Comparison of ENCODE assay signal across 23 mouse cellular contexts in genomic region chr7:129278801-129279200, GRCm38 (mm10). TPM values are rescaled to one million over a fixed set of nuclear protein-coding genes. Genes with fewer than 3 reads are reported as not detected.
DNase-seq lines count a peak whose midpoint lies in the region; ATAC-seq lines count a peak whose summit lies in the region.
"Had no signal": no experiment of that assay in that cellular context is flagged by ENCODE, and none has a peak within 500 bp of the region (broad histone marks: within the 10 kb centered on the region; RNA-seq: fewer than 3 reads in every experiment).

No protein-coding gene starts in this region.

- H3K27ac ChIP-seq in heart, embryonic 10.5 days = no peak overlapping the region
- H3K27ac ChIP-seq in heart, embryonic 11.5 days (ENCODE audit: low read depth, low read length) = no peak overlapping the region
- H3K27ac ChIP-seq in midbrain, embryonic 11.5 days (ENCODE audit: low read depth, low read length) = no peak overlapping the region
- H3K27ac ChIP-seq in midbrain, embryonic 14.5 days (replicated peaks; ENCODE audit: low read depth, low read length) = no peak overlapping the region
- H3K27ac ChIP-seq: embryonic facial prominence, embryonic 13.5 days; embryonic facial prominence, embryonic 15.5 days; forebrain, embryonic 10.5 days; forebrain, embryonic 12.5 days had no signal

- no peaks in the 10 kb centered on the region for H3K36me3 ChIP-seq in heart, embryonic 10.5 days
- no peaks in the 10 kb centered on the region for H3K36me3 ChIP-seq in heart, embryonic 11.5 days (ENCODE audit: control insufficient read depth, insufficient read depth, low read length)
- H3K36me3 ChIP-seq in midbrain, embryonic 11.5 days (ENCODE audit: control insufficient read depth, insufficient read depth, low read length) = no peaks in the 10 kb centered on the region
- H3K36me3 ChIP-seq in midbrain, embryonic 14.5 days (ENCODE audit: control insufficient read depth, insufficient read depth, low read length) = no peaks in the 10 kb centered on the region
- H3K36me3 ChIP-seq: embryonic facial prominence, embryonic 13.5 days; embryonic facial prominence, embryonic 15.5 days; forebrain, embryonic 10.5 days; forebrain, embryonic 12.5 days had no signal

- peak; percentile 61 for DNase-seq in heart, embryonic 10.5 days (ENCODE audit: low spot score)
- peak; percentile 35 for DNase-seq in midbrain, embryonic 11.5 days (ENCODE audit: low spot score, missing footprints)
- no peak for DNase-seq in midbrain, embryonic 14.5 days
- no peak for DNase-seq in kidney, postnatal 10 days
- DNase-seq: adrenal gland, postnatal 10 days; adrenal gland, postnatal 25 days; cerebellum, adult 11 months; cerebellum, adult 18-20 months; cerebellum, adult 8-10 months; cerebellum, adult 9-11 months; cerebellum, postnatal 14 days; cerebellum, postnatal 36 days; embryo, embryonic 11 days had no signal

- no peaks in the 10 kb centered on the region for H3K27me3 ChIP-seq in heart, embryonic 10.5 days (ENCODE audit: insufficient read depth, poor library complexity, severe bottlenecking)
- H3K27me3 ChIP-seq in heart, embryonic 11.5 days (ENCODE audit: control insufficient read depth, insufficient read depth, low read length) = peaks cover 2% of the 10 kb centered on the region; the same call in 1 of the 2 replicates
- no peaks in the 10 kb centered on the region for H3K27me3 ChIP-seq in midbrain, embryonic 11.5 days (ENCODE audit: control insufficient read depth, insufficient read depth, low read length)
- no peaks in the 10 kb centered on the region for H3K27me3 ChIP-seq in midbrain, embryonic 14.5 days (ENCODE audit: control insufficient read depth, insufficient read depth, low read length)
- H3K27me3 ChIP-seq: embryonic facial prominence, embryonic 13.5 days; embryonic facial prominence, embryonic 15.5 days; forebrain, embryonic 12.5 days had no signal

- H3K4me2 ChIP-seq in heart, embryonic 11.5 days = no peak overlapping the region
- no peak overlapping the region for H3K4me2 ChIP-seq in midbrain, embryonic 11.5 days
- no peak overlapping the region for H3K4me2 ChIP-seq in midbrain, embryonic 14.5 days (ENCODE audit: low read length)
- H3K4me2 ChIP-seq: embryonic facial prominence, embryonic 13.5 days; embryonic facial prominence, embryonic 15.5 days; forebrain, embryonic 12.5 days had no signal

- no peak overlapping the region for H3K4me3 ChIP-seq in heart, embryonic 10.5 days
- no peak overlapping the region for H3K4me3 ChIP-seq in heart, embryonic 11.5 days (ENCODE audit: low read depth, low read length)
- no peak overlapping the region for H3K4me3 ChIP-seq in midbrain, embryonic 11.5 days (ENCODE audit: low read depth, low read length)
- no peak overlapping the region for H3K4me3 ChIP-seq in midbrain, embryonic 14.5 days (replicated peaks; ENCODE audit: low read depth, low read length)
- H3K4me3 ChIP-seq: embryonic facial prominence, embryonic 13.5 days; embryonic facial prominence, embryonic 15.5 days; erythroblast, embryonic 14.5 days; forebrain, embryonic 10.5 days; forebrain, embryonic 12.5 days had no signal

- ATAC-seq in heart, embryonic 11.5 days (replicated peaks; ENCODE audit: insufficient number of reproducible peaks, low FRiP score, low TSS enrichment) = no peak
- ATAC-seq in midbrain, embryonic 11.5 days (ENCODE audit: low FRiP score) = no peak
- no peak for ATAC-seq in midbrain, embryonic 14.5 days (ENCODE audit: low FRiP score, low TSS enrichment)
- ATAC-seq: forebrain, embryonic 14.5 days; forebrain, embryonic 16.5 days had no signal

- no peak overlapping the region for H3K9ac ChIP-seq in heart, embryonic 11.5 days (ENCODE audit: low read depth, low read length)
- H3K9ac ChIP-seq in midbrain, embryonic 11.5 days (ENCODE audit: low read length) = no peak overlapping the region
- H3K9ac ChIP-seq in midbrain, embryonic 14.5 days (replicated peaks; ENCODE audit: low read length) = no peak overlapping the region
- H3K9ac ChIP-seq: embryonic facial prominence, embryonic 13.5 days; embryonic facial prominence, embryonic 15.5 days; forebrain, embryonic 12.5 days had no signal

- no peaks in the 10 kb centered on the region for H3K9me3 ChIP-seq in heart, embryonic 10.5 days
- H3K9me3 ChIP-seq in heart, embryonic 11.5 days (replicated peaks; ENCODE audit: control insufficient read depth, low read length) = no peaks in the 10 kb centered on the region
- H3K9me3 ChIP-seq in midbrain, embryonic 11.5 days (ENCODE audit: control insufficient read depth, low read length) = no peaks in the 10 kb centered on the region
- 0 out of 2 replicates have a peak, but pooled peaks cover 3% of the 10 kb centered on the region for H3K9me3 ChIP-seq in midbrain, embryonic 14.5 days (ENCODE audit: control insufficient read depth, low read length)
- H3K9me3 ChIP-seq: embryonic facial prominence, embryonic 13.5 days; embryonic facial prominence, embryonic 15.5 days; forebrain, embryonic 10.5 days; forebrain, embryonic 12.5 days had no signal

- 90% methylated on average over 4 of the region's 4 CpGs for WGBS in heart, embryonic 10.5 days
- WGBS in heart, embryonic 11.5 days (ENCODE audit: insufficient replicate concordance) = 83% methylated on average over 4 of the region's 4 CpGs
- WGBS in midbrain, embryonic 11.5 days = 86% methylated on average over 4 of the region's 4 CpGs
- 96% methylated on average over 4 of the region's 4 CpGs for whole genome bisulfite sequencing in midbrain, embryonic 14.5 days

- no peaks in the 10 kb centered on the region for H3K4me1 ChIP-seq in heart, embryonic 10.5 days
- H3K4me1 ChIP-seq in heart, embryonic 11.5 days (ENCODE audit: control insufficient read depth, insufficient read depth, low read length) = no peaks in the 10 kb centered on the region
- H3K4me1 ChIP-seq in midbrain, embryonic 11.5 days (ENCODE audit: control insufficient read depth, insufficient read depth, low read length) = no peaks in the 10 kb centered on the region
- no peaks in the 10 kb centered on the region for H3K4me1 ChIP-seq in midbrain, embryonic 14.5 days (ENCODE audit: control insufficient read depth, insufficient read depth, low read length)
- H3K4me1 ChIP-seq: embryonic facial prominence, embryonic 13.5 days; embryonic facial prominence, embryonic 15.5 days; forebrain, embryonic 12.5 days had no signal

RNA-seq across cellular contexts. Expression of gene Plpp4, which starts 22.0 kb away (rescaled TPM):
- polyA plus RNA-seq in heart, embryonic 10.5 days (2016; fragmentation: Nextera tagmentation; extraction: Ambion mirVana) = 0.28 and 0.34 TPM in 2 replicates
- polyA plus RNA-seq in heart, embryonic 11.5 days (2014; fragmentation: Nextera tagmentation; extraction: Ambion mirVana) = 0.21 and 0.46 TPM in 2 replicates
- polyA plus RNA-seq in midbrain, embryonic 11.5 days (2014; fragmentation: Nextera tagmentation; extraction: Ambion mirVana) = 4.5 TPM in 2 replicates
- polyA plus RNA-seq in midbrain, embryonic 14.5 days (2014; fragmentation: Nextera tagmentation; extraction: Ambion mirVana) = 9.5 and 12.4 TPM in 2 replicates
- polyA plus RNA-seq: adrenal gland, adult 2 months; C2C12; erythroblast, embryonic 14.5 days had no signal

Comparison
In these comparisons a context has a peak if more than half of its experiments do, and no peak if none do; other contexts are left out.
1. DNase-seq: peak in heart, embryonic 10.5 days (single experiment) and midbrain, embryonic 11.5 days (single experiment); none in midbrain, embryonic 14.5 days (single experiment) and kidney, postnatal 10 days (single experiment).